Mouse (Mus musculus): Measurements from ENCODE around the gene Syt2. TPM values are rescaled to one million over a fixed set of nuclear protein-coding genes. Genes with fewer than 3 reads are reported as not detected.
A peak's percentile ranks its signal among the peaks of the same experiment; 100 is the strongest.

Gene Syt2
- polyA plus RNA-seq, 1 experiment from 2014 or later = 2.4 TPM

- peaks cover 28% of the 10 kb centered on the region for H3K4me1 ChIP-seq (replicated peaks)
- no peak; the same call in 1 of the 2 replicates for ATAC-seq
These were observed 107.5 kb downstream of the Syt2 start for GRCm38 (mm10) chr1:134753751-134754630.

GRCm38 (mm10) chr1:134754818-134755217 is 108.3 kb downstream of the Syt2 start:
- peaks cover 28% of the 10 kb centered on the region for H3K4me1 ChIP-seq (replicated peaks)
- 82% methylated on average over 10 of the region's 10 CpGs for WGBS
- no peak overlapping the region for H3K27ac ChIP-seq
- no peak overlapping the region for H3K4me2 ChIP-seq (replicated peaks)
- ATAC-seq = no peak
- no peak overlapping the region for H3K4me3 ChIP-seq (replicated peaks)
- no peak overlapping the region for H3K9ac ChIP-seq (replicated peaks)
- no peaks in the 10 kb centered on the region for H3K9me3 ChIP-seq
- peaks cover 7% of the 10 kb centered on the region for H3K36me3 ChIP-seq
- no peaks in the 10 kb centered on the region for H3K27me3 ChIP-seq

More at GRCm38 (mm10) chr1:134753751-134754630, 107.5 kb downstream of the Syt2 start:
- Histone ChIP-seq H3K27ac (no peak overlapping the region), H3K9ac (replicated peaks) (no peak overlapping the region), H3K4me2 (replicated peaks) (no peak overlapping the region), H3K27me3 (no peaks in the 10 kb centered on the region), H3K36me3 (peaks cover 6% of the 10 kb centered on the region; the same call in 1 of the 2 replicates), H3K9me3 (no peaks in the 10 kb centered on the region), H3K4me3 (replicated peaks) (no peak overlapping the region)
- 71% methylated on average over 13 of the region's 13 CpGs for WGBS

GRCm38 (mm10) chr1:134755548-134756189 is 109.2 kb downstream of the Syt2 start:
- H3K27me3 ChIP-seq = no peaks in the 10 kb centered on the region
- no peak overlapping the region for H3K9ac ChIP-seq (replicated peaks)
- no peak overlapping the region for H3K4me2 ChIP-seq (replicated peaks)
- peaks cover 14% of the 10 kb centered on the region for H3K36me3 ChIP-seq
- peaks cover 25% of the 10 kb centered on the region for H3K4me1 ChIP-seq (replicated peaks)
- H3K27ac ChIP-seq = no peak overlapping the region
- H3K9me3 ChIP-seq = no peaks in the 10 kb centered on the region
- 56% methylated on average over 13 of the region's 13 CpGs for WGBS
- H3K4me3 ChIP-seq (replicated peaks) = no peak overlapping the region
- ATAC-seq = no peak

GRCm38 (mm10) chr1:134756190-134756873 is 109.9 kb downstream of the Syt2 start:
- peak; percentile 49 for ATAC-seq
- Histone ChIP-seq H3K9ac (replicated peaks) (no peak overlapping the region), H3K27ac (peak overlapping the region; percentile 32; the same call in 1 of the 2 replicates), H3K4me2 (replicated peaks) (no peak overlapping the region), H3K4me1 (replicated peaks) (peaks cover 24% of the 10 kb centered on the region), H3K27me3 (no peaks in the 10 kb centered on the region), H3K9me3 (no peaks in the 10 kb centered on the region), H3K36me3 (peaks cover 14% of the 10 kb centered on the region), H3K4me3 (replicated peaks) (no peak overlapping the region)
- 60% methylated on average over 10 of the region's 10 CpGs for WGBS

GRCm38 (mm10) chr1:134757230-134757629 is 110.8 kb downstream of the Syt2 start:
- H3K36me3 ChIP-seq = peaks cover 14% of the 10 kb centered on the region
- no peak overlapping the region for H3K27ac ChIP-seq
- H3K9me3 ChIP-seq = no peaks in the 10 kb centered on the region
- no peak overlapping the region for H3K4me2 ChIP-seq (replicated peaks)
- no peak overlapping the region for H3K4me3 ChIP-seq (replicated peaks)
- peaks cover 24% of the 10 kb centered on the region for H3K4me1 ChIP-seq (replicated peaks)
- H3K27me3 ChIP-seq = no peaks in the 10 kb centered on the region
- H3K9ac ChIP-seq (replicated peaks) = no peak overlapping the region
- 84% methylated on average over 3 of the region's 3 CpGs for WGBS
- no peak for ATAC-seq

GRCm38 (mm10) chr1:134759133-134759532 is 112.7 kb downstream of the Syt2 start:
- Histone ChIP-seq H3K4me3 (replicated peaks) (no peak overlapping the region), H3K9me3 (no peaks in the 10 kb centered on the region), H3K4me1 (replicated peaks) (peaks cover 22% of the 10 kb centered on the region), H3K27ac (no peak overlapping the region), H3K9ac (replicated peaks) (no peak overlapping the region), H3K27me3 (no peaks in the 10 kb centered on the region), H3K36me3 (peaks cover 14% of the 10 kb centered on the region), H3K4me2 (replicated peaks) (no peak overlapping the region)
- ATAC-seq = no peak
- WGBS = 91% methylated on average over 6 of the region's 6 CpGs

- Histone ChIP-seq H3K27me3 (no peaks in the 10 kb centered on the region), H3K27ac (no peak overlapping the region), H3K4me3 (replicated peaks) (no peak overlapping the region), H3K36me3 (peaks cover 8% of the 10 kb centered on the region), H3K4me2 (replicated peaks) (no peak overlapping the region), H3K9me3 (no peaks in the 10 kb centered on the region), H3K9ac (replicated peaks) (no peak overlapping the region), H3K4me1 (replicated peaks) (peaks cover 26% of the 10 kb centered on the region)
- WGBS = 86% methylated on average over 5 of the region's 5 CpGs
- no peak for ATAC-seq
These were observed 114.2 kb downstream of the Syt2 start for GRCm38 (mm10) chr1:134760642-134761041.

- H3K4me3 ChIP-seq (replicated peaks) = no peak overlapping the region
- H3K4me1 ChIP-seq (replicated peaks) = peaks cover 17% of the 10 kb centered on the region
- no peak for ATAC-seq
- H3K27me3 ChIP-seq = no peaks in the 10 kb centered on the region
- no peak overlapping the region for H3K4me2 ChIP-seq (replicated peaks)
- H3K36me3 ChIP-seq = peaks cover 8% of the 10 kb centered on the region
- no peak overlapping the region for H3K9ac ChIP-seq (replicated peaks)
- 92% methylated on average over 7 of the region's 7 CpGs for WGBS
- H3K27ac ChIP-seq = no peak overlapping the region
- no peaks in the 10 kb centered on the region for H3K9me3 ChIP-seq
These were observed 115.1 kb downstream of the Syt2 start for GRCm38 (mm10) chr1:134761534-134761933.

GRCm38 (mm10) chr1:134763250-134763649 is 116.8 kb downstream of the Syt2 start:
- H3K9me3 ChIP-seq = no peaks in the 10 kb centered on the region
- no peak for ATAC-seq
- no peak overlapping the region for H3K4me3 ChIP-seq (replicated peaks)
- 96% methylated on average over 4 of the region's 4 CpGs for WGBS
- peaks cover 12% of the 10 kb centered on the region for H3K36me3 ChIP-seq
- H3K9ac ChIP-seq (replicated peaks) = no peak overlapping the region
- H3K4me2 ChIP-seq (replicated peaks) = no peak overlapping the region
- no peaks in the 10 kb centered on the region for H3K27me3 ChIP-seq
- H3K27ac ChIP-seq = no peak overlapping the region
- H3K4me1 ChIP-seq (replicated peaks) = peaks cover 11% of the 10 kb centered on the region

- Histone ChIP-seq H3K4me3 (replicated peaks) (no peak overlapping the region), H3K9ac (replicated peaks) (no peak overlapping the region), H3K4me2 (replicated peaks) (no peak overlapping the region), H3K36me3 (peaks cover 18% of the 10 kb centered on the region), H3K9me3 (no peaks in the 10 kb centered on the region), H3K27ac (no peak overlapping the region), H3K4me1 (replicated peaks) (peaks cover 11% of the 10 kb centered on the region), H3K27me3 (no peaks in the 10 kb centered on the region)
- 92% methylated on average over 11 of the region's 11 CpGs for WGBS
- ATAC-seq = no peak
These were observed 117.4 kb downstream of the Syt2 start for GRCm38 (mm10) chr1:134763776-134764438.

GRCm38 (mm10) chr1:134764831-134765458 is 118.5 kb downstream of the Syt2 start:
- peaks cover 11% of the 10 kb centered on the region for H3K4me1 ChIP-seq (replicated peaks)
- H3K4me3 ChIP-seq (replicated peaks) = no peak overlapping the region
- H3K36me3 ChIP-seq = peaks cover 16% of the 10 kb centered on the region; the same call in 1 of the 2 replicates
- no peak overlapping the region for H3K4me2 ChIP-seq (replicated peaks)
- peak overlapping the region; percentile 52 for H3K27ac ChIP-seq
- no peak overlapping the region for H3K9ac ChIP-seq (replicated peaks)
- 59% methylated on average over 7 of the region's 7 CpGs for WGBS
- H3K9me3 ChIP-seq = no peaks in the 10 kb centered on the region
- H3K27me3 ChIP-seq = no peaks in the 10 kb centered on the region
- ATAC-seq = no peak

All from midbrain, embryonic 13.5 days (tissue).